Comparison of ENCODE assay signal across 12 mouse cellular contexts in the genomic region with DNA sequence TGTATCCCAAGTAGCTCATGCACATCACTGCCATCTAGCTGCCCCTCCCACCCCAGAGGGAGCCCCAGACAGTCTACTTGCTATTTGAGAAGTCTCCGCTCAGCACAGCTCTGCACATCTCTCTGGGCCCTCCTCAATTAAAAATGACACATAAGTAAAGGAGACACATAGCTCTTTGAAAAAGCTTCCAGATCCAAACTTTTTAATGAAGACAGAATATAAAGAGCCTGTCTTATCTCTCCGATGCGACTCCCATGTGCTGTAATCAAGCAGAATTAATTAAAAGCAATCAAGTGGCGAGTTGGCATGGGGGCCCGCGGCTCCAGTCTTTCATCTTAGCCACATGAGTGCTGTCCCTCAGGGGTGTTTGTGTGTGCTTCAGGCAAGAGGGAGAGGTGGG.
"Had no signal": no experiment of that assay in that cellular context is flagged by ENCODE, and none has a peak within 500 bp of the region (broad histone marks: within the 10 kb centered on the region; RNA-seq: fewer than 3 reads in every experiment).

No protein-coding gene starts in this region.

- DNase-seq: lung, adult 18-20 months; lung, embryonic 14.5 days; lung, postnatal 10 days; lung, postnatal 4 days; midbrain, embryonic 14.5 days; right cerebral cortex, adult 18-20 months; right cerebral cortex, postnatal 25 days; right cerebral cortex, postnatal 4 days; spleen, adult 18-20 months; thymus, adult 18-20 months; thymus, postnatal 25 days; thymus, postnatal 4 days had no signal
